Mouse (Mus musculus) kidney, adult 11 months (tissue): Measurements from ENCODE around the gene Spire2.
"Not testable (repeated sequence)": the region's sequence is repeated elsewhere in the genome, so short reads cannot be mapped to it uniquely, and the experiment has no call there.

Experiments used
- DNase-seq: peaks from one replicate; pipeline ENCODE4 v3.0.0; 2022

Gene Spire2

DNA sequence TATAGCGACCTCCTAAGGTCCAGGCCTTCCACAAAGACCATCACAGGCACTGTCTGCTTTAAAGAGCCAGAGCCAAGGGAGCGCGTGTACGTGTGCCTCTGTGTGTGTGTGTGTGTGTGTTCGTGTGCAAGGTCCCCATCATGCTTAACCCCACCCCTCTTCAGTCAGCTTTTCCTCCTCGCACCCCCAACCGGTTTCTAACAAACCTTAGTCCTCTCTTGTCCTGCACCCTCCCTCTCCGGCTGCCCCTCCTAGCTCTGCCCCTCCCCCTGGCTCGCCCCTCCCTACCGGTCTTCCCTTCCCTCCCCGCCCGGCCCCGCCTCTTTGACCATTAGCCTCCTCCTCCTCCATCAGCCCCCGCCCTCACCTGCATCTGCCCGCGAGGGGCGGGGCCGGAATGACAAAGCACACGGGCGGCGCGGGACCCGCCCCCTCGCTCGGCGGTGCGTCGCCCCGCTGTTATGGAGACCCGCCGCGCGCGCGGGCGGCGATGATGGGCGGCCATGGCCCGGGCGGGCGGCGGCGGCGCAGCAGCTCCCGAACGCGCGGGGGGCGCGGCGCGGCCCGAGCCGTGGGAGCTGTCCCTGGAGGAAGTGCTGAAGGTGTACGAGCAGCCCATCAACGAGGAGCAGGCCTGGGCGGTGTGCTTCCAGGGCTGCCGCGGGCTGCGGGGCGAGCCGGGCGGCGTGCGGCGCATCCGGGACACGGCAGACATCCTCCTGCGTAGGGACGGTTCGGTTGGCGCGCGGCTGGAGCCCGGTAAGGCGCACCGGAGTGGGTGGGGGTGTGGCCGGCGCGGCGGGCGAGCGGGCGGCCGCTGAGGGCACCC, at the start of gene Spire2:
Gene Spire2, plus strand, starts transcription at position 452 of the 829 bp plus-strand sequence.
- DNase-seq, result peak; percentile 55

DNA sequence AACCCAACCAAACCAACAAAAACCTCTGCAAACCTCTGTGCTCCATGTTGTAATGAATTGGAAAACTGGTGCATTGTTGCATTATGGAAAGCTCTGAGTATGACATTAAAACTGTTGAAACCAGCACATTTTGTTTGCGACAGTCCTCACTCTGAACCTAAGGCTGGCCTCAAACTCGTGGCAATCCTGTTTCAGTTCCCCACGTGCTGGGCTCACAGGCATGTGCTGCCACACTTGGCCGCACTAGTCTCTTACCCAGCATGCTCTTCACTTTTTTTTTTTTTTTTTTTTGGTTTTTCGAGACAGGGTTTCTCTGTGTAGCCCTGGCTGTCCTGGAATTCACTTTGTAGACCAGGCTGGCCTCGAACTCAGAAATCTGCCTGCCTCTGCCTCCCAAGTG, 49.5 kb upstream of the Spire2 start:
- not testable (repeated sequence) for DNase-seq

- no peak for DNase-seq
These were observed 48.5 kb upstream of the Spire2 start for GRCm38 (mm10) chr8:123283991-123284390.

GRCm38 (mm10) chr8:123284493-123284892, 48.0 kb upstream of the Spire2 start:
- no peak for DNase-seq

- no peak for DNase-seq
These were observed 45.2 kb upstream of the Spire2 start for GRCm38 (mm10) chr8:123287362-123287761.

DNA sequence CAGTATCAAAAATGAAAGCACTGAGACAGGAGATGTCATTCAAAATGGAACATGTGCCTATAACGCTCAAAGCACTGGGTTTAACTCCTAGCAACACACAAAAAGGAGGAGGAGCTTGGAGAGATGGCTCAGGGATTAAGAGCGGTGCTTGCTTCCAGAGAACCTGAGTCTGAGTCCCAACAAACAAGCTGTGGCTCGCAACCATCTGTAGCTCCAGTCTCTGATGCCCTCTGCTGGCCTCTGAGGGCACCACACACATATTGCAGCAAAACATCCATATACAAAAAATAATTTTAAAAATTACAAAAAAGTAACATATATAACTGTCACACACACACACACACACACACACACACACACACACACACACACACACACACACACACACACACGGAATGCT, 42.3 kb upstream of the Spire2 start:
- no peak for DNase-seq

GRCm38 (mm10) chr8:123290679-123291078, 41.8 kb upstream of the Spire2 start:
- DNase-seq, result no peak

DNA sequence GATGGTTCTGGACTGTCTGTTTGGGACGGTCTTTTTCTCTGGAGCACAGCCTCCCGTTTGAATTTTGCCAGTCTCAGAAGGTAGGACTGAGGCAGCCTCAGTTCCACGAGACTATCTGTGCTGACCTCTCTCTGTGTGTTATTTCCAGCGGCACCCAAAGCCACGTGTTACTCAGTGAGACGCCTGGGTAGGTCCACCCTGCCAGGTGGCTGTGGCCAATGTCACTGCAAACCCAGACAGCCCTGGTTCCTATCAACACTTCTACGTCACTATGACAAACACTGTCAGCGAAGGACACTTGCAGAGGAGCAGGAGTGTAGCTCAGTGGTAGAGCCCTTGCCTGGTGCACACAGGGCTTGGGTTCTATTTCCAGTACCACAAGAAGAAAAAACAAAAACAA, 40.8 kb upstream of the Spire2 start:
- peak; percentile 25 for DNase-seq

- peak; percentile 29 for DNase-seq
These were observed 40.2 kb upstream of the Spire2 start for GRCm38 (mm10) chr8:123292281-123292680.

- no peak for DNase-seq
These were observed 39.7 kb upstream of the Spire2 start for GRCm38 (mm10) chr8:123292785-123293184.

DNA sequence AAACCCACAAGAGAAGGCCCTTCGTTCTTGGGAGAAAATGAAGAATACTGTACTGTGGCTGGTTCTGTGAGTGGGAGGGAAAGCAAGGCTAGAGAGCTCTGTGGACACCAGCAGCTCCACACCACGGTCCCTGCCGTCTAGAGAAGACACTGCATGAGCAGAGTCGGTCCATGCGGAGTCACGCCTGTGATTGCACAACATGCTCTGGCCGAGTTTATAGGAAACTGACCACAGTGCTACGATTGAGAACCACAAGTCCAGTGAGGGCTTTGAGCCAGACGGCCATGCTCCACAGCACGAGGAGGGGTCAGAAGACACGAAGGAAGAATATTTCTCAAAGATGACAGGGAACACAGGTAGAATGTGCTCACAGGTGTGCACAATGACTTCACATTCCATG, 34.2 kb upstream of the Spire2 start:
- DNase-seq, result peak; percentile 15

- no peak for DNase-seq
These were observed 23.8 kb upstream of the Spire2 start for GRCm38 (mm10) chr8:123308738-123309137.

DNA sequence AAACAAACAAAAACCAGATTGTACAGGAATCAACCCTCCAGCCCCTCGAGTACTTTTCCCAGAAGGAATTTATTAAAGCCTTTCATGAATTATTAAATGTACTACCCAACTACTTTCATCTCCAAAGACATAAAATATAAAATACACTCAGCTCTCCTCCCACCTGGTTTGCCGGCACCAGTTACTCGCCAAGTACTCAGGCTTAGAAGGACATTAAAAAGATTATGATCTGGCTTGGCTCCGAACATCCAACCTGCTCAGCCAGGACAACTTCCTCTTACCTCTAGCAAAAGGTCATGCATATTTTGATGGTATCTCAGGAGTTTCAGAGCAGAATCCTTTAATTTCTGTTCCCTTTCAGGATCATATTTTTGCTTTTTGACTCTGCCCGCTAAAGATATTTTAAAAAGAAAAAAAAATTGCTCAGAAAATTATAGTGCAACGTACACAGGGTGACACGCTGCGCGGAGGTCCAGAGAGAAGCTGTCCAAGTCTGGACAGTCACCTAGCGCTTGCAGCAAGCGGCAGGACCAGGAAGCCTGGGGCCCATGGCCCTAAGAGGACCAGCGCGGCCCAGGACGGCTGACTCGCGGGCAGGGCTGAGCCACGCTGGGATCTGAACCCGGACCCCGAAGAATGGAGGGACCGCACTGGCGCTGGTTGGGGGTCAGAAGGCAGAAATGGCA, 14.6 kb upstream of the Spire2 start:
- no peak for DNase-seq

GRCm38 (mm10) chr8:123318467-123318911, 14.0 kb upstream of the Spire2 start, which contains the start of gene Fanca:
Gene Fanca (minus strand): TSS chr8:123318576.
- peak; percentile 93 for DNase-seq

DNA sequence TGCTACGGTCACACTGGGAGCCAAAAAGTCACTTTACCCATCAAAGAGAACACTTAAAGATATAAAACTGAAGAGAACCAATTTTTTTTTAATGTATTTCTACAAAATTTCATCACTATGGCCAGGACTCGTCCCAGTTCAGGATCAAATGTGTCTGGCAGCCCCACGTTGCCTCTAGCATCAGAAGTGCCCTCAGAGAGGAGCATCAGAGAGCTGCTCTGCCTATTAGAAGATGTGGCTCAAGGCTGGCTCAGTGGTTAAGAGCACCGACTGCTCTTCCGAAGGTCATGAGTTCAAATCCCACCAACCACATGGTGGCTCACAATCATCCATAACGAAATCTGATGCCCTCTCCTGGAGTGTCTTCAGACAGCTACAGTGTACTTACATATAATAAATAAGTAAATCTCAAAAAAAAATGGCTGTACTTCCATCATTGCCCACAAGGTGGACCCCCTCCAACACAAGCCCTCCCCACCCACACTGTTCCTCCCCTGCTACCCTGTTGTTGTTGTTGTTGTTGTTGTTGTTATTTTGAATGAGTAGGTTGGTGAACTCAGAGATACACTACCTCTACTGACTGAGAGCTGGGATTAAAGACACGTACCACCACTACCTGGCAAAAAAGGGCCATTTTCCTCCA, 12.9 kb upstream of the Spire2 start:
- no peak for DNase-seq

- DNase-seq, result no peak
These were observed 4.0 kb upstream of the Spire2 start for GRCm38 (mm10) chr8:123328552-123328951.

GRCm38 (mm10) chr8:123329350-123329749, 3.2 kb upstream of the Spire2 start:
- DNase-seq, result no peak

DNA sequence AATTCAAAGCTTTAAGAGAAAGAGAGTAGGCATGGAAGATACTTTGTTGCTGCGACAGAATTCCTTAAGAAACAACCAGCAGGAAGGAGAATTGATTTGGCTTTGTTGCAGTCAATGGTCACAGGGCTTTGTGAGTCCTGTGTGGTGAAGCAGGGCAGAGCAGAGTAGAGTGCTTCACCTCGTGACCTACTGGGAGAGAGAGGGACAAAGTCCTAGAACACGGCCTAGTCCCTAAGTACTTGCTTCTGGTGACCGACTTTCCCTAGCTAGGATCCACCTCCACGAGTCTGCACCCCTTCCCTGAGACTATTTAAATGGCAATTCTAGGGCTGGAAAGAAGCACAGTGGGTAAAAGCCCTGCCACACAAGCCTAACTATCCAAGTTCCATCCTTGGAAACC, 2.6 kb upstream of the Spire2 start:
- DNase-seq, result no peak

GRCm38 (mm10) chr8:123330701-123331100, 1.8 kb upstream of the Spire2 start:
- DNase-seq, result no peak

GRCm38 (mm10) chr8:123331301-123331700, 1.2 kb upstream of the Spire2 start:
- DNase-seq, result no peak

DNA sequence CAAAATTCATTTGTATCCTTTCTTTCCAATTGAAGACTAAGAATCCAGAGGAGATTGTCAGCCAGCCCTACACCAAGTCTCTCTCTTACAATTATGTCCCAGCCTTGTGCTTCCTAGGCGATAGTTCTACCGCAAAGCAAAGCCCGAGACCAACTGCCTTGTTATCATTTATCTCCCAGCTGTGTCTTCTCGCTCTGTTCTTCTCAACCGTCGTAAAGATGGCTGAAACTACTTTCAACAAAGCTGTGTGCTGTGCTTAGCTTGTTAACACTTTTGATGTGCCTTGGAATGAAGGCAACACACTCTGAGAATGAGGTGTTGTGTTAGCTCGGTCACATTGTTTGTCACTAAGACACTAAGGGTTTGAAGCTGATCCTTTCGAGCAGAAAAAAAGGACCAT, 703 bp upstream of the Spire2 start:
- DNase-seq, result no peak

DNA sequence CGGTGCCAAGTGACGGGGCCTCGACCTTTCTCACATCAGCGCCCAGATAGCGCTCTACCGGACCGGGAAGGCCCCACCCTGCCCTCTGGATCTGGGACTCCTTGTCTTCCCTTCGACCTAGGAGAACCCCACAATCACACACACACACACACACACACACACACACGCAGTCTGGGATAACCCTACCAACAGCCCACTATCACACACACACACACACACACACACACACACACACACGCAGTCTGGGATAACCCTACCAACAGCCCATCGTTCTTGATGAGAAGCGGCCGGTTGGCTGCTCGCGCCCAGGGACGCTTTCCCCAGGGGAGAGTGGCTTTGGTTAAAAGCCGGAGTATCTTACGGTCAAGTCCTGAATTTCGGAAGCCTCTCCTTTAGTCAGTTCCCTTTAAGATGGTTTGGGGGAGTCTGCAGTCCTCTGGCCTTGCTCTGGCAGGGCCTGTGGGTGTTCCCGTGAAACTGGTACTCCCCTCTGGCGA, 626 bp downstream of the Spire2 start:
- no peak for DNase-seq

DNA sequence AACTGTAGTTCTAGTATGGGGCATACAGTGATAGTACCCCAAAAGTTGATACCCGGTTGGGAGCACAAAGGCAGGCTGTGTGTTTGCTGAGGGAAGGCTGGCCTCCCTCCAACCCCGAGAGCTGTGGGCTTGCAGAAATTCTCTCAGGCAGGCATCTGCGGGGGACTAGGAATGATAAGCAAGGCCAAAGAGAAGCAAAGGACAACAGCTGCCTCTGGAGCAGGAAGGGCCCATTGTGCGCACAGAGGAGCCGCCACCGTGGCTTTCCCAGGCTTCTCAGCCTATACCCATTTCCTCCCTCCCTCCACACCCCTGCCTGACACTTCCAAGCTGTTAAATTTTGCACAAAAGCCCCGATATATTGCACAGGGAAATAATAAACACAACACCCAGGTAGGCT, 1.4 kb downstream of the Spire2 start:
- DNase-seq, result no peak

- no peak for DNase-seq
These were observed 2.0 kb downstream of the Spire2 start for GRCm38 (mm10) chr8:123334467-123334866.
